Mouse (Mus musculus): ENCODE data around the gene Gba.

Gene Gba

DNA sequence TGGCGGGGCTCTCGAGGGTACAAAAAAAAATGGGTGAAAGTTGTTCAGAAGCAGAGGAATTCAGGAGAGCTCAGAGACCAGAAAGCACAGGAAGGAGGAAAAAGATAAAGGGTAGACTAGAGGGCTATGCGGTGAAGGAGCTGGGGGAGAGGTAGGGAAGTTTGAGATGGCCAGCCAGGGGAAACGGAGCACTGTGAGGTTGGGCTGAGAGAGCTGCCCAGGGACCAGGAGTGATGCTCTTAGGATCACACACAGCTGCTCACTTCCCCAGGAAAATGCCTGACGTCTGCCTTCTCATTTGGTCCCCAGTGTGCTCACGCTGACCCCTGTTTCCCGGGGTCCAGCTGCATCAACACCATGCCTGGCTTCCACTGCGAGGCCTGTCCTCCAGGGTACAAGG, 16.8 kb downstream of the Gba start:
- CTCF ChIA-PET: interaction anchor here in 2 of 4 experiments (0.6 to 3.2 kb wide), 3 partner anchors 23 to 166 kb away, joined by 3 to 12 read pairs (median 4); no protein-coding TSS in a partner anchor
- POLR2A ChIA-PET: interaction anchor here in 1 of 4 experiments (0.6 kb wide), 1 partner anchor 88 kb away, joined by 3 read pairs; no protein-coding TSS in a partner anchor

DNA sequence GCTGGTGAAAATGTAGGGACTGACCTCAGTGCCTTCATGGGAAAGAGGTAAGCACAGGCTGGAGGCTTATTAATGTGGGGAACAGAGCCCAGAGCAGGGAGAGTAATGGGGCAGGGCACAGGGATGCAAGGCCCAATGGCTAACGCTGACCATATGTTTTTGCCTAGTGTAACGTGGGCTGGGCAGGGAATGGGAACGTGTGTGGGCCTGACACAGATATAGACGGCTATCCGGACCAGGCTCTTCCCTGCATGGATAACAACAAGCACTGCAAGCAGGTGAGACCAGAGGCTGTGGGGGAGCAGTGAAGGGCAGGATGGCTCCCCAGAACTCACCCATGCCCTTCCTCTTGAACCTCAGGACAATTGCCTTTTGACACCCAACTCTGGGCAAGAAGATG, 18.4 kb downstream of the Gba start:
- CTCF ChIA-PET: no interaction called here
- POLR2A ChIA-PET: no interaction called here

GRCm38 (mm10) chr3:89224796-89225195, 22.1 kb downstream of the Gba start:
- POLR2A ChIA-PET: interaction anchor here in 3 of 4 experiments (0.6 to 4.7 kb wide), 24 partner anchors 8 to 212 kb away, joined by 3 to 58 read pairs (median 6); partner anchors contain the start of genes Scamp3 (in 2 of the 3), Thbs3 (in 2 of the 3), Clk2 (in 1 of the 3) and Efna1 (in 1 of the 3)
- CTCF ChIA-PET: interaction anchor here in 3 of 4 experiments (0.5 to 3.9 kb wide), 7 partner anchors 19 to 256 kb away, joined by 3 to 40 read pairs (median 4); partner anchors contain the start of genes Krtcap2 (in 2 of the 3) and Trim46 (in 1 of the 3)

GRCm38 (mm10) chr3:89225321-89225815, 22.6 kb downstream of the Gba start:
- CTCF ChIA-PET: interaction anchor here (0.5 to 3.9 kb wide), 10 partner anchors 16 to 256 kb away, joined by 3 to 40 read pairs (median 3); partner anchors contain the start of genes Krtcap2 (in 2 of the 4), Adam15 (in 1 of the 4) and Trim46 (in 1 of the 4)
- POLR2A ChIA-PET: interaction anchor here in 3 of 4 experiments (0.6 to 4.7 kb wide), 45 partner anchors 8 to 231 kb away, joined by 3 to 58 read pairs (median 4); partner anchors contain the start of genes Thbs3 (in 3 of the 3), Fam189b (in 2 of the 3), Krtcap2 (in 2 of the 3) and Scamp3 (in 2 of the 3)

GRCm38 (mm10) chr3:89225918-89226317, 23.2 kb downstream of the Gba start:
- ChIA-PET POLR2A (interaction anchor here (0.6 to 4.7 kb wide), 61 partner anchors 9 to 673 kb away, joined by 3 to 58 read pairs (median 4); partner anchors contain the start of genes Thbs3 (in 4 of the 4), Fam189b (in 3 of the 4), Scamp3 (in 3 of the 4) and Gba (in 2 of the 4)), CTCF (interaction anchor here in 3 of 4 experiments (0.6 to 3.9 kb wide), 13 partner anchors 12 to 547 kb away, joined by 3 to 40 read pairs (median 3); partner anchors contain the start of genes Krtcap2 (in 2 of the 3), Adam15 (in 1 of the 3), Hcn3 (in 1 of the 3) and Trim46 (in 1 of the 3))

GRCm38 (mm10) chr3:89226361-89226760, 23.6 kb downstream of the Gba start:
- ChIA-PET POLR2A (interaction anchor here (0.5 to 4.7 kb wide), 57 partner anchors 9 to 674 kb away, joined by 3 to 58 read pairs (median 4); partner anchors contain the start of genes Thbs3 (in 4 of the 4), Fam189b (in 3 of the 4), Scamp3 (in 3 of the 4) and Gba (in 2 of the 4)), CTCF (interaction anchor here in 3 of 4 experiments (0.5 to 3.9 kb wide), 14 partner anchors 12 to 547 kb away, joined by 3 to 40 read pairs (median 3); partner anchors contain the start of genes Krtcap2 (in 2 of the 3), Adam15 (in 1 of the 3), Hcn3 (in 1 of the 3) and Trim46 (in 1 of the 3))

DNA sequence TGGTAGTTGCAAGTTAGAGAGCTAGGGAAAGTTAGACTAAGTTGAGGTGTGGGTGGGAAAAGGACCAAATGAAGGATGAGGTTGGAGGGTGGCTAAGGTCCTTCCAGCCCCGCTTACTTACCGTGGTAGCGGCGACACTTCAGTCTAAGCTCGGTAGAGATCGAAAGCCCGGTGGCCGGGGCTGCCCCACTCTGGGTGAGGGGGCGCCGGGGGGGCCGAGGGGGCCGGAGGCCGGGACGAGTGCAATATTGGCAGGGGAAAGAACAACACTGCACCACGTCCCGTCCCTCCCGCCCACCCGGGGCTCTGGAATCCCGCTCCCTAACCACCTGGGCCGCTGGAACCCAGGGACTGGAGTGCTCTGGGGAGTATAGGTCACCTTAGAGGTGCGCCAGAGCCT, 24.2 kb downstream of the Gba start, which contains the start of gene Mtx1:
Mtx1 (minus strand) TSS at position 189 of the 400 bp plus-strand sequence.
- CTCF ChIA-PET: interaction anchor here in 3 of 4 experiments (0.5 to 3.9 kb wide), 9 partner anchors 13 to 223 kb away, joined by 3 to 40 read pairs (median 4); partner anchors contain the start of genes Krtcap2 (in 3 of the 3) and Trim46 (in 2 of the 3)
- POLR2A ChIA-PET: interaction anchor here (0.5 to 4.7 kb wide), 33 partner anchors 9 to 653 kb away, joined by 3 to 58 read pairs (median 4); partner anchors contain the start of genes Thbs3 (in 3 of the 4), Hcn3 (in 2 of the 4), Krtcap2 (in 2 of the 4) and Scamp3 (in 2 of the 4)

DNA sequence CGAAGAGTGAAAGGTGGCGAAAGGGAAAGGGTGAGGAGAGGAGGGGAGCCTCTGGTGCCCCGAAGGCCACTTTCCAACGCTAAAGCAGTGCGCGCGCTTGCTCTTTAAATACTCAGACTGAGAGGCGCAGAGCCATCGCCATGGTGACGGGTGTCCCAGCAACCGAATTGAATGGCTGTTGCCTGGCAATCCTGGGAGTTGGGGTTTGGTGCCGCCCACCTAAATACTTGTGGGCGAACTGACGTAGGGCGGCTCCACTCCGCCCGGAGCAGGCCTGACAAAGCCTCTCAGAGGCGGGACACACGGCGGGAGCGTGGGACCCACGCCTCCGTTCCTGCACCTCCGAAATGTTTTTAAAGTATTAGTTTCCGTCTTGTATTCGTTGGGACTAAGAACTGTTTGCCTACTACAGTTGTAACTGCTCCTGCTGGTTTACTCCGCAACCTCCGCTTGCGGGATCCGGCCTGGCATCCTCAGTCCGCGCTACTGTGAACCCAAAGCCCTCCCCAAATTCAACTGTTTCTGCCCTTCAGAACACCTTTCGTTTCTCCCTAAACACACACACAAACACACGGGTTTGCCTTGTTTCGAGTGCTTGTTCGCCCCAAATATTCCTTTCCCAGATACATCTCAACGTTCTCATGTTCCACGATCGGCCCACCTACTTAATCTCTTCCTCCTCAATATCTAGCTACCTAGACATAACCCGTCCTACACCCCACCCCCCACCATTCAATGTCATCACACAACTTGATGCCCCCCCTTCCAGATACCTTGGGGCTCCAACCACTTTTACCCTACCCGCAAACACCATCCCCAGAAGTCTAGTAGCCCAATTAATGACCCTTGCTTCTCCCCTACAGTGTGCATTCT, 24.8 kb downstream of the Gba start:
- CTCF ChIA-PET: interaction anchor here in 3 of 4 experiments (0.6 to 3.9 kb wide), 7 partner anchors 16 to 228 kb away, joined by 3 to 40 read pairs (median 3); partner anchors contain the start of genes Krtcap2 (in 3 of the 3) and Trim46 (in 2 of the 3)
- POLR2A ChIA-PET: interaction anchor here in 3 of 4 experiments (0.5 to 4.7 kb wide), 13 partner anchors 9 to 653 kb away, joined by 3 to 58 read pairs (median 11); partner anchors contain the start of genes Krtcap2 (in 2 of the 3), Thbs3 (in 2 of the 3), Trim46 (in 2 of the 3) and Gba (in 1 of the 3)

GRCm38 (mm10) chr3:89228180-89228549, 25.4 kb downstream of the Gba start:
- ChIA-PET CTCF (no interaction called here), POLR2A (no interaction called here)

DNA sequence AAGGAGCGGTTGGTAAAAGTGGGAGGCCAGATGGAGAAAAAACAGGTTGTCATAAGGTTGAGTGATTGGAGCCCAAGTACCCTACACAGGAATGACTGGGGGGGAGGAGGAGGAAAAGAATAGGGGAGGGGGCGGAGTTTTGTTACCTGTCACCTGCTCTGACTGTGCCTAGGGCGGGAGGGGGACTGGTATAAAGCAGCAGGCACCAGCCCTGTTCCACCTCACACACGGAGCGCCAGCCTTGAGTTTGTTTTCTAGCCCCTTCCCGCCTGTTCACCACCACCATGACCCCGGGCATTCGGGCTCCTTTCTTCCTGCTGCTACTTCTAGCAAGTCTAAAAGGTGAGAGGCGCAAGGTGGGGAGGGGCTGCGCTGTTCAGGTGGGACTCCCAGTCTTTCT, 26.1 kb downstream of the Gba start, which contains the start of gene Muc1:
Muc1 (plus strand) TSS at position 222 of the 400 bp plus-strand sequence.
- ChIA-PET POLR2A (interaction anchor here in 2 of 4 experiments (0.8 to 1.4 kb wide), 3 partner anchors 15 to 178 kb away, joined by 3 to 4 read pairs (median 3); partner anchors contain the start of gene Krtcap2 (in 1 of the 2)), CTCF (interaction anchor here in 1 of 4 experiments (1.3 to 6.7 kb wide), 2 partner anchors 16 to 92 kb away, joined by 5 to 81 read pairs; partner anchors contain the start of genes Krtcap2 and Trim46)

DNA sequence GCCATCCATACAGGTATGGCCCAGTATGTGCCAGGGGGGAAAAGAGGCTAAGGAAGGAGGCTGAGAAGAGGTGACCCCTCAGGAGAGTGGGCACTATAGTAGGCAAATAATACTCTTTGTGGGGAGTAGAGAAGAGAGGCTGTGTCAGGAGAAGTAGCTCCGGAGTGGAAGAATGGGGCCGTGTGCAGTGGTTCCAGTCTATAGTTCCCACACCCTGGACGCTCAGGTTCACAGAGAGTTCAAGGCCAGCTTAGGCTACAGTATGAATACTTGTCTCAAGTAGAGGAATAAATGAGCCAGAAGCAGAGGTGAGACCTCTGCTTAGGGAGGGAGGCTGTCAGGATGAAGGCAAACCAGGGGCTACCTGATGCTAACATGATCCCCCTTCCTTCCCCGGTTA, 26.5 kb downstream of the Gba start:
- CTCF ChIA-PET: interaction anchor here in 2 of 4 experiments (0.5 to 6.7 kb wide), 6 partner anchors 13 to 653 kb away, joined by 3 to 81 read pairs (median 3); partner anchors contain the start of genes Krtcap2 (in 1 of the 2) and Trim46 (in 1 of the 2)

DNA sequence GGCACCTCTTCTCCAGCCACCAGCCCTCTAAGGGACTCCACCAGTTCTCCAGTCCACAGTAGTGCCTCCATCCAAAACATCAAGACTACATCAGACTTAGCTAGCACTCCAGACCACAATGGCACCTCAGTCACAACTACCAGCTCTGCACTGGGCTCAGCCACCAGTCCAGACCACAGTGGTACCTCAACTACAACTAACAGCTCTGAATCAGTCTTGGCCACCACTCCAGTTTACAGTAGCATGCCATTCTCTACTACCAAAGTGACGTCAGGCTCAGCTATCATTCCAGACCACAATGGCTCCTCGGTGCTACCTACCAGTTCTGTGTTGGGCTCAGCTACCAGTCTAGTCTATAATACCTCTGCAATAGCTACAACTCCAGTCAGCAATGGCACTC, 27.8 kb downstream of the Gba start:
- CTCF ChIA-PET: interaction anchor here (0.6 to 6.7 kb wide), 8 partner anchors 12 to 16 kb away, joined by 3 to 81 read pairs (median 4); partner anchors contain the start of genes Krtcap2 (in 3 of the 4) and Trim46 (in 3 of the 4)
- POLR2A ChIA-PET: interaction anchor here in 3 of 4 experiments (0.6 to 1.7 kb wide), 11 partner anchors 13 to 235 kb away, joined by 3 to 7 read pairs (median 3); partner anchors contain the start of genes Fam189b (in 1 of the 3) and Thbs3 (in 1 of the 3)

More for the DNA sequence above, 26.5 kb downstream of the Gba start:
- POLR2A ChIA-PET: interaction anchor here in 2 of 4 experiments (0.8 to 1.4 kb wide), 3 partner anchors 15 to 177 kb away, joined by 3 to 4 read pairs (median 3); partner anchors contain the start of gene Krtcap2 (in 1 of the 2)

DNA sequence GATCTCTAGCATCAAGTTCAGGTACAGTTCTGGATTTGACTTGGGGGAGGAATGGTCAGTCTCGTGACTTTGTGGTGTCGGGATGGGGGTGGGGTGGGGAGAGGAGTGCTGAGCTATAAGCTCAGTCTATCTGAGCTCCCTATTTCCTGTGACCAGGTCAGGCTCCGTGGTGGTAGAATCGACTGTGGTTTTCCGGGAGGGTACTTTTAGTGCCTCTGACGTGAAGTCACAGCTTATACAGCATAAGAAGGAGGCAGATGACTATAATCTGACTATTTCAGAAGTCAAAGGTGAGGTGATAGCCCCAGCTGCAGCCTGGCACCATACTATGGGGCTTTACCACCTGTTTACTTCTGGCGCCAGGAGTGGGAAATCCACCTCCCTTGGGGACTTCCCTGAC, 28.6 kb downstream of the Gba start:
- CTCF ChIA-PET: interaction anchor here (0.5 to 6.7 kb wide), 7 partner anchors 11 to 218 kb away, joined by 3 to 81 read pairs (median 6); partner anchors contain the start of genes Krtcap2 (in 3 of the 4) and Trim46 (in 3 of the 4)
- POLR2A ChIA-PET: interaction anchor here in 3 of 4 experiments (0.7 to 1.7 kb wide), 8 partner anchors 12 to 236 kb away, joined by 3 to 7 read pairs (median 4); partner anchors contain the start of gene Thbs3 (in 1 of the 3)

- ChIA-PET POLR2A (interaction anchor here in 2 of 4 experiments (0.6 to 1.7 kb wide), 3 partner anchors 12 to 48 kb away, joined by 3 to 4 read pairs (median 3); no protein-coding TSS in a partner anchor), CTCF (interaction anchor here in 3 of 4 experiments (0.5 to 6.7 kb wide), 5 partner anchors 11 to 217 kb away, joined by 4 to 81 read pairs (median 7); partner anchors contain the start of genes Krtcap2 (in 2 of the 3) and Trim46 (in 2 of the 3))
These were observed 29.1 kb downstream of the Gba start for GRCm38 (mm10) chr3:89231772-89232275.

- CTCF ChIA-PET: interaction anchor here (0.6 to 6.7 kb wide), 7 partner anchors 10 to 138 kb away, joined by 3 to 81 read pairs (median 5); partner anchors contain the start of genes Krtcap2 (in 1 of the 4) and Trim46 (in 1 of the 4)
- POLR2A ChIA-PET: interaction anchor here in 2 of 4 experiments (0.8 to 1.7 kb wide), 4 partner anchors 21 to 129 kb away, joined by 3 read pairs; partner anchors contain the start of gene Fam189b (in 1 of the 2)
These were observed 29.9 kb downstream of the Gba start for GRCm38 (mm10) chr3:89232614-89233013.
